In genomic region chr10:75707901-75708632, GRCm38 (mm10) we compare ENCODE assay signal across 18 mouse cellular contexts. TPM values are rescaled to one million over a fixed set of nuclear protein-coding genes. Genes with fewer than 3 reads are reported as not detected.
DNase-seq lines count a peak whose midpoint lies in the region; ATAC-seq and TF ChIP-seq lines count a peak whose summit lies in the region.
"Had no signal": no experiment of that assay in that cellular context is flagged by ENCODE, and none has a peak within 500 bp of the region (broad histone marks: within the 10 kb centered on the region; RNA-seq: fewer than 3 reads in every experiment).

No protein-coding gene starts in this region.

- peak overlapping the region; percentile 52 for H3K27ac ChIP-seq in kidney, adult 2 months (ENCODE audit: insufficient read depth, low read depth, low read length)
- H3K27ac ChIP-seq in kidney, embryonic 15.5 days, result no peak overlapping the region
- no peak overlapping the region for H3K27ac ChIP-seq in midbrain, embryonic 12.5 days (replicated peaks)
- no peak overlapping the region for H3K27ac ChIP-seq in midbrain, embryonic 16.5 days (ENCODE audit: low read length)
- H3K27ac ChIP-seq in liver, embryonic 16.5 days (ENCODE audit: low read length), result peak overlapping the region; percentile 92
- H3K27ac ChIP-seq: embryonic facial prominence, embryonic 10.5 days; forebrain, embryonic 12.5 days; heart, embryonic 15.5 days; hindbrain, embryonic 15.5 days; intestine, embryonic 15.5 days; layer of hippocampus, adult 2 months; midbrain, embryonic 15.5 days had no signal

- no peak overlapping the region for H3K9ac ChIP-seq in kidney, embryonic 15.5 days
- H3K9ac ChIP-seq in midbrain, embryonic 12.5 days (replicated peaks), result no peak overlapping the region
- H3K9ac ChIP-seq in midbrain, embryonic 16.5 days (ENCODE audit: low read depth, low read length), result no peak overlapping the region
- no peak overlapping the region for H3K9ac ChIP-seq in liver, embryonic 16.5 days (ENCODE audit: low read depth, low read length)
- H3K9ac ChIP-seq: forebrain, embryonic 12.5 days; heart, embryonic 15.5 days; hindbrain, embryonic 15.5 days; intestine, embryonic 15.5 days; midbrain, embryonic 15.5 days had no signal

- 73% methylated on average over 3 of the region's 3 CpGs for WGBS in kidney, adult 2 months
- WGBS in kidney, embryonic 15.5 days, result 93% methylated on average over 3 of the region's 3 CpGs
- WGBS in midbrain, embryonic 12.5 days, result 86% methylated on average over 3 of the region's 3 CpGs
- 82% methylated on average over 3 of the region's 3 CpGs for WGBS in midbrain, embryonic 16.5 days
- 86% methylated on average over 3 of the region's 3 CpGs for WGBS in liver, embryonic 16.5 days (ENCODE audit: insufficient replicate concordance)

- H3K36me3 ChIP-seq in kidney, adult 2 months (ENCODE audit: control insufficient read depth, insufficient read depth, low read length), result no peaks in the 10 kb centered on the region
- H3K36me3 ChIP-seq in kidney, embryonic 15.5 days, result peaks cover 63% of the 10 kb centered on the region
- peaks cover 45% of the 10 kb centered on the region for H3K36me3 ChIP-seq in midbrain, embryonic 12.5 days
- H3K36me3 ChIP-seq in midbrain, embryonic 16.5 days (ENCODE audit: control insufficient read depth, insufficient read depth, low read length), result peaks cover 3% of the 10 kb centered on the region
- peaks cover 10% of the 10 kb centered on the region; the same call in 1 of the 2 replicates for H3K36me3 ChIP-seq in liver, embryonic 16.5 days (ENCODE audit: control insufficient read depth, insufficient read depth)

- peaks cover 12% of the 10 kb centered on the region; the same call in 1 of the 2 replicates for H3K4me1 ChIP-seq in kidney, adult 2 months (ENCODE audit: control insufficient read depth, insufficient read depth, low read length)
- H3K4me1 ChIP-seq in kidney, embryonic 15.5 days, result peaks cover 3% of the 10 kb centered on the region; the same call in 1 of the 2 replicates
- peaks cover 22% of the 10 kb centered on the region for H3K4me1 ChIP-seq in midbrain, embryonic 12.5 days
- H3K4me1 ChIP-seq in midbrain, embryonic 16.5 days (ENCODE audit: control insufficient read depth, insufficient read depth, low read length), result peaks cover 11% of the 10 kb centered on the region
- peaks cover 42% of the 10 kb centered on the region for H3K4me1 ChIP-seq in liver, embryonic 16.5 days (ENCODE audit: control insufficient read depth, low read depth, low read length)
- H3K4me1 ChIP-seq: intestine, embryonic 15.5 days had no signal

- DNase-seq in kidney, adult 2 months, result peak; percentile 67
- DNase-seq in heart, adult 9 months (ENCODE audit: low spot score in 2 of 2), result peak; percentile 65 to 69
- DNase-seq in retina, postnatal 1 day, result no peak
- DNase-seq: adrenal gland, adult 8-10 months; gastrocnemius, postnatal 14 days; layer of hippocampus, postnatal 36 days; right cerebral cortex, adult 18-20 months had no signal

- no peak overlapping the region for H3K4me2 ChIP-seq in kidney, embryonic 15.5 days
- H3K4me2 ChIP-seq in midbrain, embryonic 12.5 days (replicated peaks), result no peak overlapping the region
- no peak overlapping the region for H3K4me2 ChIP-seq in midbrain, embryonic 16.5 days (ENCODE audit: low read length)
- H3K4me2 ChIP-seq in liver, embryonic 16.5 days (ENCODE audit: low read depth, low read length), result no peak overlapping the region
- H3K4me2 ChIP-seq: forebrain, embryonic 12.5 days; heart, embryonic 15.5 days; hindbrain, embryonic 15.5 days; intestine, embryonic 15.5 days; midbrain, embryonic 15.5 days had no signal

- no peak for TF ChIP-seq CTCF in kidney, adult 2 months (conservative IDR thresholded peaks at IDR 0.05; ENCODE audit: insufficient read depth, insufficient read length, low read depth, low read length)

- no peaks in the 10 kb centered on the region for H3K9me3 ChIP-seq in kidney, embryonic 15.5 days (replicated peaks)
- no peaks in the 10 kb centered on the region for H3K9me3 ChIP-seq in midbrain, embryonic 12.5 days
- H3K9me3 ChIP-seq in midbrain, embryonic 16.5 days (replicated peaks; ENCODE audit: control insufficient read depth, low read length, poor library complexity, severe bottlenecking), result no peaks in the 10 kb centered on the region
- no peaks in the 10 kb centered on the region for H3K9me3 ChIP-seq in liver, embryonic 16.5 days (replicated peaks; ENCODE audit: control insufficient read depth, low read length)
- H3K9me3 ChIP-seq: embryonic facial prominence, embryonic 10.5 days; forebrain, embryonic 12.5 days; heart, embryonic 15.5 days; hindbrain, embryonic 15.5 days; intestine, embryonic 15.5 days; midbrain, embryonic 15.5 days had no signal

- H3K4me3 ChIP-seq in kidney, adult 2 months (ENCODE audit: insufficient read depth, low read depth, low read length), result no peak overlapping the region
- H3K4me3 ChIP-seq in kidney, embryonic 15.5 days (replicated peaks), result no peak overlapping the region
- H3K4me3 ChIP-seq in midbrain, embryonic 12.5 days, result no peak overlapping the region
- H3K4me3 ChIP-seq in midbrain, embryonic 16.5 days (ENCODE audit: low read depth, low read length), result no peak overlapping the region
- no peak overlapping the region for H3K4me3 ChIP-seq in liver, embryonic 16.5 days (ENCODE audit: low read depth, low read length)
- H3K4me3 ChIP-seq: embryonic facial prominence, embryonic 10.5 days; forebrain, embryonic 12.5 days; heart, embryonic 15.5 days; hindbrain, embryonic 15.5 days; intestine, embryonic 15.5 days; layer of hippocampus, adult 2 months; midbrain, embryonic 15.5 days had no signal

- no peaks in the 10 kb centered on the region for H3K27me3 ChIP-seq in kidney, adult 2 months (replicated peaks; ENCODE audit: control insufficient read depth, insufficient read depth, low read length)
- H3K27me3 ChIP-seq in kidney, embryonic 15.5 days, result no peaks in the 10 kb centered on the region
- H3K27me3 ChIP-seq in midbrain, embryonic 12.5 days, result no peaks in the 10 kb centered on the region
- H3K27me3 ChIP-seq in midbrain, embryonic 16.5 days (ENCODE audit: control insufficient read depth, insufficient read depth, low read depth, low read length), result no peaks in the 10 kb centered on the region
- H3K27me3 ChIP-seq in liver, embryonic 16.5 days (ENCODE audit: control insufficient read depth, insufficient read depth, low read depth, low read length), result no peaks in the 10 kb centered on the region
- H3K27me3 ChIP-seq: forebrain, embryonic 12.5 days; heart, embryonic 15.5 days; hindbrain, embryonic 15.5 days; intestine, embryonic 15.5 days; midbrain, embryonic 15.5 days had no signal

- no peak for TF ChIP-seq POLR2A in kidney, adult 2 months (IDR thresholded peaks at IDR 0.05; ENCODE audit: low read depth, low read length)

- ATAC-seq in kidney, embryonic 15.5 days (replicated peaks; ENCODE audit: low FRiP score), result no peak
- 0 out of 2 replicates have a peak, but pooled peaks have one; percentile 11 for ATAC-seq in midbrain, embryonic 12.5 days (ENCODE audit: low FRiP score, low read depth)
- no peak for ATAC-seq in midbrain, embryonic 16.5 days
- no peak for ATAC-seq in liver, embryonic 16.5 days (ENCODE audit: low read depth)

RNA-seq across cellular contexts. Expression of gene Cabin1, which starts 56.1 kb away (rescaled TPM):
- 24.6 and 27.3 TPM in 2 replicates for polyA plus RNA-seq in kidney, adult 2 months (2012; rRNA removed)
- polyA plus RNA-seq in kidney, embryonic 15.5 days (2015; fragmentation: Nextera tagmentation; extraction: Ambion mirVana), result 35.1 and 37.8 TPM in 2 replicates
- 46.3 and 49.2 TPM in 2 replicates for polyA plus RNA-seq in midbrain, embryonic 12.5 days (2016; fragmentation: Nextera tagmentation; extraction: Ambion mirVana)
- polyA plus RNA-seq in midbrain, embryonic 16.5 days (2015; fragmentation: Nextera tagmentation; extraction: Ambion mirVana), result 32.7 and 36.1 TPM in 2 replicates
- polyA plus RNA-seq in liver, embryonic 16.5 days (2015; fragmentation: Nextera tagmentation; extraction: Ambion mirVana), result 11.6 and 13.6 TPM in 2 replicates

Comparison
In these comparisons a context has a peak if more than half of its experiments do, and no peak if none do; other contexts are left out.
1. H3K27ac ChIP-seq: peak in kidney, adult 2 months (single experiment) and liver, embryonic 16.5 days (single experiment); none in kidney, embryonic 15.5 days (single experiment), midbrain, embryonic 12.5 days (single experiment) and midbrain, embryonic 16.5 days (single experiment).